Mouse (Mus musculus) stomach, embryonic 14.5 days (tissue): Measurements from ENCODE around the gene Nova2. TPM values are rescaled to one million over a fixed set of nuclear protein-coding genes. Genes with fewer than 3 reads are reported as not detected.

Source experiments
- ATAC-seq: fragments of 200-750 bp; cut with Nextera tagmentation; 2 replicates; pipeline ENCODE4 v1.8.0; 2017; ENCODE audit warnings: low read depth, moderate TSS enrichment; ENCODE audit not compliant: insufficient number of reproducible peaks, insufficient read depth, low FRiP score
- H3K27ac ChIP-seq: fragments of 300-500 bp; sonication (generic); 2 replicates; pipeline ENCODE4 v1.5.1; 2014; ENCODE audit warnings: mild to moderate bottlenecking, low read length, moderate library complexity, mixed read lengths
- H3K27me3 ChIP-seq: fragments of 300-500 bp; sonication (generic); 2 replicates; pipeline ENCODE4 v1.6.1; 2014; ENCODE audit warnings: low read length, control low read depth, mixed read lengths; ENCODE audit not compliant: control insufficient read depth, insufficient read depth
- H3K36me3 ChIP-seq: fragments of 300-500 bp; sonication (generic); 2 replicates; pipeline ENCODE4 v1.6.1; 2014; ENCODE audit warnings: mild to moderate bottlenecking, control low read depth, low read length, moderate library complexity, mixed read lengths; ENCODE audit not compliant: control insufficient read depth, insufficient read depth
- H3K4me1 ChIP-seq: fragments of 300-500 bp; sonication (generic); 2 replicates; pipeline ENCODE4 v1.6.1; 2014; ENCODE audit warnings: low read length, control low read depth, mixed read lengths; ENCODE audit not compliant: control insufficient read depth, insufficient read depth
- H3K4me2 ChIP-seq: fragments of 300-500 bp; sonication (generic); replicated peaks from 2 replicates; pipeline ENCODE4 v1.6.1; 2014; ENCODE audit warnings: low read depth, low read length, control low read depth
- H3K4me3 ChIP-seq: fragments of 300-500 bp; sonication (generic); 2 replicates; pipeline ENCODE4 v1.5.1; 2014; ENCODE audit warnings: low read depth, low read length, control low read depth
- H3K9ac ChIP-seq: fragments of 300-500 bp; sonication (generic); replicated peaks from 2 replicates; pipeline ENCODE4 v1.6.1; 2014; ENCODE audit warnings: low read depth, mild to moderate bottlenecking, control low read depth, low read length, moderate library complexity, mixed read lengths
- H3K9me3 ChIP-seq: fragments of 300-500 bp; sonication (generic); 2 replicates; pipeline ENCODE4 v1.6.1; 2016; ENCODE audit warnings: low read depth, low read length, control low read depth; ENCODE audit not compliant: control insufficient read depth
- WGBS: fragments of 180-500 bp; shearing (Covaris S2); extraction: QIAGEN DNeasy Blood & Tissue Kit; methylation state at CpG from one replicate; pipeline ENCODE4 v1.1.7; 2014; 5-methylcytosine and 5-hydroxymethylcytosine counted together
- polyA plus RNA-seq: library from polyadenylated mRNA; unstranded; fragments of >200 nt; fragmentation: Nextera tagmentation; extraction: Ambion mirVana; gene quantifications from 2 replicates; pipeline ENCODE4 v1.2.1, GENCODE M21; 2014

Nova2 gene
- polyA plus RNA-seq, 1 experiment from 2014 or later, result 0.81 TPM

DNA sequence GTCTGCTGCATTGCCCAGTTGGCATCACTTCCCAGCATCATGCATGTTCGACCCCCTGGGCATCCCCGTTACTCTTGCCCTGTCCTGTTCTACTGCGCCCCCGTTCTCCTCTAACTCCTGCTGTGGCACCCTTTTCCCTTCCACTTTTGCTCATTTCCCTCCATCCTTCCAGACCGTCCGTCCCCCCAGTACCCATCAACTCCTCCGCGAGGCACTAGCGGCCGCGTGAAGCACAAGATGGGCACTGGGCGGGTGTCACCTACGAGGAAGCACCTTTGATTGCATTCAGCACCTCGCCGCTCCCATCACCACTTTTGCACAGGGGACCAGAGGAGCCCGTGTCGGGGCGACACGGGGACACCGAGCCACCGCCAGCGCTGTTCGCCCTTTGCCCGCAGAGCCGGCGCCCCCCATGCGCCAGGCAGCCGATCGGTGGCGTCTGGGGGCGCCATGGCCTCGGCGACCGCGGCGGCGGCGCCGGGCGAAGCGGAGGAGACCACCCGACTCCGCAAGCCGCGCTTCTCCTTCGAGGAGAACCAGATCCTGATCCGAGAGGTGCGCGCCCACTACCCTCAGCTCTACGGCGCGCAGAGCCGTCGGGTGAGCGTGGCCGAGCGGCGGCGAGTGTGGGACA lies 66.1 kb downstream of the Nova2 start:
- WGBS, result under 1% methylated on average over 58 of the region's 59 CpGs
- Histone ChIP-seq H3K4me3 (peak overlapping the region; percentile 48), H3K36me3 (peaks cover 7% of the 10 kb centered on the region; the same call in 1 of the 2 replicates), H3K9me3 (no peaks in the 10 kb centered on the region), H3K4me1 (0 out of 2 replicates have a peak, but pooled peaks cover 6% of the 10 kb centered on the region), H3K9ac (peak overlapping the region; percentile 30; the same call in 1 of the 2 replicates), H3K4me2 (peak overlapping the region; percentile 88), H3K27me3 (no peaks in the 10 kb centered on the region), H3K27ac (no peak overlapping the region)
- no peak for ATAC-seq

- no peak overlapping the region for H3K9ac ChIP-seq
- peak overlapping the region; percentile 88 for H3K4me2 ChIP-seq
- 2% methylated on average over 31 of the region's 31 CpGs for WGBS
- H3K27me3 ChIP-seq, result no peaks in the 10 kb centered on the region
- peaks cover 7% of the 10 kb centered on the region; the same call in 1 of the 2 replicates for H3K36me3 ChIP-seq
- H3K27ac ChIP-seq, result no peak overlapping the region
- H3K4me1 ChIP-seq, result 0 out of 2 replicates have a peak, but pooled peaks cover 6% of the 10 kb centered on the region
- no peak for ATAC-seq
- peak overlapping the region; percentile 48 for H3K4me3 ChIP-seq
- H3K9me3 ChIP-seq, result no peaks in the 10 kb centered on the region
Measured at GRCm38 (mm10) chr7:18992294-18992675, 66.6 kb downstream of the Nova2 start.

- H3K4me1 ChIP-seq, result 0 out of 2 replicates have a peak, but pooled peaks cover 6% of the 10 kb centered on the region
- no peak overlapping the region for H3K4me2 ChIP-seq
- H3K36me3 ChIP-seq, result peaks cover 7% of the 10 kb centered on the region; the same call in 1 of the 2 replicates
- 86% methylated on average over 5 of the region's 5 CpGs for WGBS
- H3K27me3 ChIP-seq, result no peaks in the 10 kb centered on the region
- no peak overlapping the region for H3K9ac ChIP-seq
- H3K4me3 ChIP-seq, result peak overlapping the region; percentile 48
- H3K9me3 ChIP-seq, result no peaks in the 10 kb centered on the region
- H3K27ac ChIP-seq, result no peak overlapping the region
- ATAC-seq, result no peak
Measured at GRCm38 (mm10) chr7:18993036-18993435, 67.3 kb downstream of the Nova2 start.

DNA sequence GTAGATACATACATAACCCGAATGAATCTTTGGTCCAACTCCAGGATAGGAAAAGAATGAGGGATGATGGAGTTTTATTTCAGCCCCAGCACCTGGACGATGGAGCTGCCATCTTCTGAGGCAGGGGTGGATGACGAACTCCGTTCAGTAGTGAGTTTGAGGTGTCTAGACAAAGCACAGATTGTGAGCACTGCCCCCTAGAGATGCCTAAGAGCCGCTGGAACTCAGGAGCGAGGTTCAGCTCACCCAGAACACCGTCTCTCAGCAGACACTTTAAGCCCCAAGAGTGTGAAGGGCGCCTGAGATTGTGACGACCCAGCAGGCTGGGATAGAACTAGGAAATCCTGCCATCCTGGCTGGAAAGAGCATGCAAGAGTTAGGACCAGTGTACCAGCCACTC lies 73.1 kb downstream of the Nova2 start:
- no peak for ATAC-seq
- Histone ChIP-seq H3K4me2 (no peak overlapping the region), H3K27me3 (no peaks in the 10 kb centered on the region), H3K36me3 (peaks cover 7% of the 10 kb centered on the region; the same call in 1 of the 2 replicates), H3K9ac (no peak overlapping the region), H3K4me1 (peaks cover 8% of the 10 kb centered on the region; the same call in 1 of the 2 replicates), H3K9me3 (no peaks in the 10 kb centered on the region), H3K27ac (no peak overlapping the region), H3K4me3 (no peak overlapping the region)
- WGBS, result 51% methylated on average over 9 of the region's 9 CpGs

DNA sequence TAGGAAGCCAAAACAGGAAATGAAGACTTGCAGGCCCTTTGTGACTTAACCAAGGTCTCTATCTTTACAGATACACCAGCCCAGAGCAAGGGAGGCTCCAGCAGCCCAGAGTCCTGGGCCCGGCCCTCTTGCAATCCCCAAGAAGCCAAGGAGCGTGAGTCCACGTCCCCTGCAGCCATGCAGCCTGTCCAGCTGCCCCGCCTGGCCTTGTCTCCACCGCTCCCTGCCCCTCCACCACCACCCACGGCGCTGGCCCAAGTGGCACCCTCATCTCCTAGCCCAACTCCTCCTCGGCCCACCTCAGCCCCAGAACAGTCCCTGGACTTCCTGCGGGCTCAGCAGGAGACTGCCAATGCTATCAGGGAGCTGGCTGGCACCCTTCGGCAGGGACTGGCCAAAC lies 74.7 kb downstream of the Nova2 start:
- Histone ChIP-seq H3K27ac (peak overlapping the region; percentile 27; the same call in 1 of the 2 replicates), H3K4me3 (peak overlapping the region; percentile 29), H3K9me3 (no peaks in the 10 kb centered on the region), H3K4me2 (peak overlapping the region; percentile 51), H3K36me3 (peaks cover 9% of the 10 kb centered on the region; the same call in 1 of the 2 replicates), H3K27me3 (no peaks in the 10 kb centered on the region), H3K4me1 (peaks cover 15% of the 10 kb centered on the region), H3K9ac (peak overlapping the region; percentile 22; the same call in 1 of the 2 replicates)
- WGBS, result 41% methylated on average over 10 of the region's 10 CpGs
- no peak for ATAC-seq

GRCm38 (mm10) chr7:19001066-19001806 lies 75.5 kb downstream of the Nova2 start:
- 33% methylated on average over 18 of the region's 18 CpGs for WGBS
- Histone ChIP-seq H3K9ac (peak overlapping the region; percentile 22; the same call in 1 of the 2 replicates), H3K36me3 (peaks cover 14% of the 10 kb centered on the region), H3K4me1 (peaks cover 23% of the 10 kb centered on the region), H3K27me3 (no peaks in the 10 kb centered on the region), H3K9me3 (no peaks in the 10 kb centered on the region), H3K4me3 (peak overlapping the region; percentile 29), H3K27ac (peak overlapping the region; percentile 48; the same call in 1 of the 2 replicates), H3K4me2 (peak overlapping the region; percentile 51)
- no peak for ATAC-seq

DNA sequence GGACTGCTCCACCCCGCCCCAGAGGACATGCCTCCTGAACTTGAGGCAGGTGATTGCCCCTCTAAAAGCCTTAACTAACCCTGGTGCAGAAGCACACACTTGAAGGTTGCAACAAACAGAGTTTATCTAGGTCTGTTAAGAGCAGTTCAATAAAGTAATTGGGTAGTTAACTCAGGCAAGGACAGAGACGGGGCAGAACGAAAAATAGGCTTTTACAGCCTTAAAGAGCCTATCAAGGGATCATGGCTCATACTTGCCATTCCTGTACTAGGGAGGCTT lies 76.1 kb downstream of the Nova2 start:
- Histone ChIP-seq H3K4me3 (no peak overlapping the region), H3K27ac (peak overlapping the region; percentile 48; the same call in 1 of the 2 replicates), H3K9me3 (no peaks in the 10 kb centered on the region), H3K36me3 (peaks cover 14% of the 10 kb centered on the region), H3K4me1 (peaks cover 26% of the 10 kb centered on the region), H3K4me2 (0 out of 2 replicates have a peak overlapping the region, but pooled peaks have one; percentile 51), H3K27me3 (no peaks in the 10 kb centered on the region), H3K9ac (no peak overlapping the region)
- 60% methylated on average over 3 of the region's 3 CpGs for WGBS
- ATAC-seq, result no peak

- Histone ChIP-seq H3K9ac (peak overlapping the region; percentile 43; the same call in 1 of the 2 replicates), H3K4me1 (peaks cover 30% of the 10 kb centered on the region), H3K36me3 (peaks cover 18% of the 10 kb centered on the region), H3K27me3 (no peaks in the 10 kb centered on the region), H3K4me2 (peak overlapping the region; percentile 52), H3K9me3 (no peaks in the 10 kb centered on the region), H3K4me3 (peak overlapping the region; percentile 26), H3K27ac (peak overlapping the region; percentile 48; the same call in 1 of the 2 replicates)
- no peak for ATAC-seq
- 15% methylated on average over 4 of the region's 4 CpGs for WGBS
Measured at GRCm38 (mm10) chr7:19002115-19002514, 76.4 kb downstream of the Nova2 start.
